In the genomic region with DNA sequence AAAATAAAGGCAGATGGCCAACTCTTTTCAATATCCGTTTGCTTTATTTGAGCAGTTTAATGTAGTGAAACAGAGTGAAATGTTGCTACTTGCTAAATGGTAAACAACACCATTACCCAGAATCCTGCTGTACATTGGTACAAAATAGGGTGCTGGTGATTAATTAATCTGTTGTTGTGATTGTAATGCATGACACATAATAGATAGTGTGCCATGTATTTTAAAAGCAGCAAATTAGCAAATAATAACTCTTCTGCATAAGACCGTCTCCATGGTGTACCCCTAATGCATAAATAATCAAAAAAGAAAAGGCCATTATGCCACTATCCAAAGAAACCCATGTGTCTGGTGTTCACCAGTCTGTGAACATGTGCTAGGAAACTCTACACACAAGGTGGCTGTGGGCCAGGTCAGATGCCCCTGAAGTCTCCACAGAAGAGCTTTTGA, we compare ENCODE assay signal across 16 mouse cellular contexts.
DNase-seq lines count a peak whose midpoint lies in the region; ATAC-seq and TF ChIP-seq lines count a peak whose summit lies in the region.
"Had no signal": no experiment of that assay in that cellular context is flagged by ENCODE, and none has a peak within 500 bp of the region (broad histone marks: within the 10 kb centered on the region; RNA-seq: fewer than 3 reads in every experiment).

No protein-coding gene starts in this region.

- intact Hi-C loops in gastrocnemius, postnatal 36 days (cut with DNase I): no loop called here

- H3K27ac ChIP-seq in lung, embryonic 16.5 days (ENCODE audit: low read length): no peak overlapping the region
- H3K27ac ChIP-seq in forebrain, postnatal 0 days (ENCODE audit: low read depth, low read length): no peak overlapping the region
- H3K27ac ChIP-seq in midbrain, embryonic 10.5 days (replicated peaks): peak overlapping the region; percentile 67; the same call in 1 of the 2 replicates
- no peak overlapping the region for H3K27ac ChIP-seq in neural tube, embryonic 14.5 days (ENCODE audit: low read depth, low read length)
- H3K27ac ChIP-seq: heart, adult 2 months had no signal

- no peaks in the 10 kb centered on the region for H3K9me3 ChIP-seq in lung, embryonic 16.5 days (ENCODE audit: control insufficient read depth, low read length)
- no peaks in the 10 kb centered on the region for H3K9me3 ChIP-seq in forebrain, postnatal 0 days (ENCODE audit: low read length)
- no peaks in the 10 kb centered on the region for H3K9me3 ChIP-seq in midbrain, embryonic 10.5 days (replicated peaks)
- no peaks in the 10 kb centered on the region for H3K9me3 ChIP-seq in neural tube, embryonic 14.5 days (ENCODE audit: control insufficient read depth, low read length)

- H3K4me3 ChIP-seq in lung, embryonic 16.5 days (ENCODE audit: low read length): no peak overlapping the region
- H3K4me3 ChIP-seq in forebrain, postnatal 0 days (ENCODE audit: low read depth, low read length): no peak overlapping the region
- no peak overlapping the region for H3K4me3 ChIP-seq in midbrain, embryonic 10.5 days
- no peak overlapping the region for H3K4me3 ChIP-seq in neural tube, embryonic 14.5 days (ENCODE audit: low read depth, low read length)
- H3K4me3 ChIP-seq: heart, adult 2 months had no signal

- 46% methylated on average over 2 of the region's 2 CpGs for WGBS in lung, embryonic 16.5 days
- WGBS in forebrain, postnatal 0 days: 19% methylated on average over 2 of the region's 2 CpGs
- 58% methylated on average over 2 of the region's 2 CpGs for WGBS in midbrain, embryonic 10.5 days
- WGBS in neural tube, embryonic 14.5 days: 17% methylated on average over 2 of the region's 2 CpGs

- no peaks in the 10 kb centered on the region for H3K27me3 ChIP-seq in lung, embryonic 16.5 days (ENCODE audit: control insufficient read depth, insufficient read depth, low read depth, low read length)
- no peaks in the 10 kb centered on the region; the same call in 1 of the 2 replicates for H3K27me3 ChIP-seq in forebrain, postnatal 0 days (ENCODE audit: insufficient read depth, low read length)
- H3K27me3 ChIP-seq in midbrain, embryonic 10.5 days (ENCODE audit: low read depth, poor library complexity, severe bottlenecking): peaks cover 50% of the 10 kb centered on the region
- H3K27me3 ChIP-seq in neural tube, embryonic 14.5 days (ENCODE audit: control insufficient read depth, insufficient read depth, low read length): no peaks in the 10 kb centered on the region

- peaks cover 2% of the 10 kb centered on the region; the same call in 1 of the 2 replicates for H3K4me1 ChIP-seq in lung, embryonic 16.5 days (replicated peaks; ENCODE audit: control insufficient read depth, insufficient read depth, low read length)
- no peaks in the 10 kb centered on the region for H3K4me1 ChIP-seq in forebrain, postnatal 0 days (ENCODE audit: insufficient read depth)
- peaks cover 42% of the 10 kb centered on the region for H3K4me1 ChIP-seq in midbrain, embryonic 10.5 days
- no peaks in the 10 kb centered on the region for H3K4me1 ChIP-seq in neural tube, embryonic 14.5 days (ENCODE audit: control insufficient read depth, insufficient read depth, low read length)

- H3K36me3 ChIP-seq in lung, embryonic 16.5 days (ENCODE audit: control insufficient read depth, insufficient read depth, low read length): no peaks in the 10 kb centered on the region
- no peaks in the 10 kb centered on the region for H3K36me3 ChIP-seq in forebrain, postnatal 0 days (ENCODE audit: insufficient read depth)
- no peaks in the 10 kb centered on the region for H3K36me3 ChIP-seq in midbrain, embryonic 10.5 days
- H3K36me3 ChIP-seq in neural tube, embryonic 14.5 days (ENCODE audit: control insufficient read depth, insufficient read depth, low read length): no peaks in the 10 kb centered on the region

- H3K4me2 ChIP-seq in lung, embryonic 16.5 days (ENCODE audit: low read depth, low read length): no peak overlapping the region
- H3K4me2 ChIP-seq in forebrain, postnatal 0 days (ENCODE audit: low read depth): no peak overlapping the region
- H3K4me2 ChIP-seq in neural tube, embryonic 14.5 days (ENCODE audit: low read depth, low read length): no peak overlapping the region

- H3K9ac ChIP-seq in lung, embryonic 16.5 days (ENCODE audit: low read length): no peak overlapping the region
- H3K9ac ChIP-seq in forebrain, postnatal 0 days: no peak overlapping the region
- no peak overlapping the region for H3K9ac ChIP-seq in neural tube, embryonic 14.5 days (replicated peaks; ENCODE audit: low read depth, low read length)
- H3K9ac ChIP-seq: liver, postnatal 0 days had no signal

- no peak for DNase-seq in lung, postnatal 25 days (ENCODE audit: low spot score)
- DNase-seq in forebrain, postnatal 0 days: no peak
- DNase-seq in midbrain, embryonic 10.5 days (ENCODE audit: low spot score): no peak
- DNase-seq in gastrocnemius, postnatal 36 days: no peak
- no peak for DNase-seq in adrenal gland, adult 18-20 months (ENCODE audit: low spot score in 2 of 2)
- DNase-seq: adrenal gland, postnatal 14 days; B cell, adult 2 months; heart, adult 2 months; kidney, adult 18-20 months; kidney, postnatal 4 days; liver, postnatal 0 days; right cerebral cortex, postnatal 14 days; thymus, adult 18-20 months had no signal

- ATAC-seq in lung, embryonic 16.5 days (ENCODE audit: low read depth): peak; percentile 38; the same call in 1 of the 2 replicates
- peak; percentile 40; the same call in 1 of the 2 replicates for ATAC-seq in forebrain, postnatal 0 days
- ATAC-seq in neural tube, embryonic 14.5 days (ENCODE audit: low read depth): peak; percentile 90
- ATAC-seq in megakaryocyte, adult 5-6 weeks (ENCODE audit: poor library complexity, severe bottlenecking): no peak
- ATAC-seq: liver, postnatal 0 days had no signal

- no peak for TF ChIP-seq CTCF in forebrain, postnatal 0 days (IDR thresholded peaks at IDR 0.05; ENCODE audit: low read depth)
